Mouse (Mus musculus): ENCODE measurements at regions not wholly inside any gene's neighbourhood (a gene's known extent, or its start where the extent isn't known, plus 50 kb on each side); places are given as distances from the start of the nearest gene placed in this dataset.
A peak's percentile ranks its signal among the peaks of the same experiment; 100 is the strongest.

DNA sequence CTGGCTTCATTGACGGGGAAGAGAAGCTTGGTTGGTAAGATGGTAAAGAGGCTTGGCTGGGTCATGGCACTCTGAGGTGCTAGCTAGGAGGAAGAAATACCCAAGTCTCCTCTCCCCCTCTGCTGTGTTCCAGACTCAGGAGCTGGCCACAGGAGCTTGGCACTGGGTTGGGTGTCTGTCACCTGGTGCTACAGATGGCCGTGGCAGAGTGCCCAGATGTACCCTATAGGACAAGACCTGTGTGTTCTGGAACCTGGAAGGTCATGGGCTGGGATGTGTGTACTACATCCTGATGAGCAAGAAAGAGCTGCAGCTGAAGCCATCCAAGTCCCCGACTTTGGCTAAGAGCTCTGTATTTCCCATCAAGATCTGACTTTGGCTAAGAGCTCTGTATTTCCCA, 72.4 kb downstream of the Nupl2 start:
- intact Hi-C loops (cut with DNase I): no loop called here
- DNase-seq: peak; percentile 29

DNA sequence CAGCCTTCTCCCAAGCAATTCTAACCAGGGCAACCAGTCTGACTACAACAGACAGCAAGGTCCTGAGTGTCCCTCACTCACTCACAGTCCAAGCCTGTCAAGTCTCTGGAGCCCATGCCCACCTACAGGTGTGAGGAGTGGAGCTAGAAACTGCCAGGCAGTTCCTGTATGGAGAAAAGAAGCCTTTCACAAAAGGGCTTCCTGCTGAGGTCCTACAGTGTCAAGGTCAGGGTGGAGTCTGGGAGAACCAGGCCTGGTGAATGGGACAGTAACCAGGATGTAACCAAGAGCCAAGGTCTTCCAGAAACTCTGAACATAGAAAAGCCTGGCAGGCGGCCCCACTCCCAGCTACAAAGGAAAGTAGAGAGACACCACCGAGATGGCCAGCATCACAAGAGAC, 74.2 kb downstream of the Nupl2 start:
- intact Hi-C loops (cut with DNase I): no loop called here
- DNase-seq: no peak

DNA sequence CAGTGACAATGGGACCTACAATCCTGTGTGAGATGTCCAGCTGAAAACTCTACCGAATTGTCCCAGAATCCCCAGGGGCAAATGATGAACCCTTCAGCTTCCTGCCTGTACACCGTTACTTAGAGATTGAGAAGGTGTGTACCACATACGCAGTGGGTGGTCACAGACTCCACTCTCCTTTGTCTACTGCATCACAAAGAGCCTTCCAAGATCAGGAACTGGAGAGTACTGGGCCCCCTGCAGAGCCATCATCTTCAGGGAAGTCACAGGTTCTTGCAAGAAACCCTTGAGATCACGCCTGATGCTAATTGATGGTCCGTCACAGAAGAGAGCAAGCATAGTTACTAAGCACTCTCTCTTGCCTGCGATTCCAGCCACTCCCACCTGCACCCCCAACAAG, 79.4 kb downstream of the Nupl2 start:
- intact Hi-C loops (cut with DNase I): no loop called here
- DNase-seq: no peak

DNA sequence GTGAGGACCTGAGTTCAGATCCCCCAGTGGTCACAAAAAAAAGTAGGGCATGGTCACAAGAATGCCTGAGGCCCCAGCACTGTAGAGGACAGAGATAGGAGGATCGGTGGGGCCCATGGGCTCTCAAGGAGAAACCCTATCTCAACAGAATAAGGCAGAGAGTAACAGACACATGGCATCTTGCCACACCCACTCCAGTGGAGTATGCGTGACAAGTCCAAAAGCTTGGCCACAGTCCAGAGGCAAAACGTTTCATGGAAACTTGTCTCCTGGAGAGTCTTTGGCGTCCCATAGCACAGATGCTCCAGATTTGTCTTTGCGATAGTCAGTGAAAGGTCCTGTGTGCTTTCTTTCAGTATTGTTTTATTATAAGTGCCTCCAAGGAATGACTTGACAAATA, 90.7 kb downstream of the Nupl2 start:
- intact Hi-C loops (cut with DNase I): no loop called here
- peak; percentile 25 for DNase-seq

DNA sequence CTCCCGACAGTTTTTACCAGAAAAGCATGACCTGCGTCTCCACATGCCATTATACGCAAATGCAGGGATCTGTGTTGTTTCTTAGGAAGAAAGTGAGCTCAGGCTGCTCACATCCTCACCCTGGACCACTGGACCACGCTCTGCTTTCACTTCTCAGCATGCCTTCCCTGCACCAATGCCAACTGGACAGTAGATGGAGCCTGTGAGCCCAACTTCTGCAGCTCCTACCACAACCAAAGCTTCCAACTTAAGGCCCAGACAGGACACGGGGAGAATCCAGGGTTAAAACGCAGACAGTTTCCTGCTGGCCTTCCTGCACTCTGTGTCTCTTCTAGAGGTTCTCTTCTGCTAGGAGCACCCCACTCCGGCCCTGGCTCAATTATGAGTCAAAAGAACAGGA, 90.3 kb downstream of the Kcnh2 start:
- peak; percentile 72 for DNase-seq
- intact Hi-C loops (cut with DNase I): no loop called here

DNA sequence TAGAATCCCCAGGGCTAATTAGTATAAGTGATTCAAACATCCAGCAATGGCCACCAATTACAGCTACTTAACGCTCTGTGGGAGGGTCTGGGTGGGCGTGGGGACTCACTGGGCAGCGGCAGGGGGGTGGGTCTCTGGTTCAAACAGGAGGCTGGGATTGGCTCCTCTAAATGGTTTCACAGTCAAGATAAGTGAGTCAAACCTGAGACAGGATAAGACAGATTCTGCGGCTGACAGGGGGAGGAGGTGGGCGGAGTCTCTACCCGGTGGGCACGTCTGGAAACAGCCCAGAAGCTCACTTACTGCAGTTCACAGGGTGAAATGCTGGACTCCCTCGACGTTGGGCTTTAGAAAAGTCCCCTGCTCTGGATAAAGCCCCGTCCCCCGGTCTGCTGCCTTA, 89.3 kb downstream of the Kcnh2 start:
- no peak for DNase-seq
- intact Hi-C loops (cut with DNase I): no loop called here

DNA sequence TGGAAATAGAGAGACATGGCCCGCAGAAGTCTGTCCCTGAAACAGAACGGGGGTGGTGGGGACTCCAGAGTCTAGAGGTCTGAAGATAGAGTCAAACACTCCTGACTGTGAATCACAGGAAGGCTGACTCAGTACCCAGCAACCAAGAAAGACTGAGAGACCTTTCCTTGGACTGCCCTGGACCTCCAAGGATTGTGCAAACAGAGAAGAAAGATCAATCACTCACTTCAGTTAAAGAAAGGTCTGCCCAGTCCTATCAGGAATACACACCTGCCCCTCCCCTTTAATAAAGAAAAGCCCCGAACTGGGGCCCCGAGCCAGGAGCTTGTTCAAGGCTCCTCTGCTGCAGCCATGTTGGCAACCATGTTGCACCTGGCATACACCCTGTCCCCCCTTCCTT, 87.3 kb downstream of the Kcnh2 start:
- no peak for DNase-seq
- intact Hi-C loops (cut with DNase I): no loop called here

DNA sequence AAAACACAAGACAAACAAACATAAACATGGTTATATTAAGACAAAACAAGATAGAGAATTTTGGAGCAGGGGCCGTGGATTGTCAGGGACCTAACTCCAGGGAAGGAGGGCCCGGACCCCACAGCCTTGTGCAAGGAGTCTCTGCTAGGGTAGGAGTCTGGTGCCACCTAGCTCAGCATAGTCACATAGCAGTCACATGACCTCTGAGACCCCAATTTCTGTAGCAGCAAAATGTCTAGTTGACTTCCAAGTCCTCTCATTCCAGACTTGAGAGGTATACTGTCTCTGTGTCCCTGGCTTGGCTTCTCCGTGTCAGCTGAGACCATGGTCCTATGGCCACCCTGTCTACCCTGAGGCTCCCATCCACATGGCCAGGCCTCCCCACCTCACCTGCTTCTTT, 86.0 kb downstream of the Kcnh2 start:
- intact Hi-C loops (cut with DNase I): loop anchor here (5.0 kb wide), 1 partner anchor 92 kb away; no protein-coding TSS in a partner anchor
- no peak for DNase-seq

DNA sequence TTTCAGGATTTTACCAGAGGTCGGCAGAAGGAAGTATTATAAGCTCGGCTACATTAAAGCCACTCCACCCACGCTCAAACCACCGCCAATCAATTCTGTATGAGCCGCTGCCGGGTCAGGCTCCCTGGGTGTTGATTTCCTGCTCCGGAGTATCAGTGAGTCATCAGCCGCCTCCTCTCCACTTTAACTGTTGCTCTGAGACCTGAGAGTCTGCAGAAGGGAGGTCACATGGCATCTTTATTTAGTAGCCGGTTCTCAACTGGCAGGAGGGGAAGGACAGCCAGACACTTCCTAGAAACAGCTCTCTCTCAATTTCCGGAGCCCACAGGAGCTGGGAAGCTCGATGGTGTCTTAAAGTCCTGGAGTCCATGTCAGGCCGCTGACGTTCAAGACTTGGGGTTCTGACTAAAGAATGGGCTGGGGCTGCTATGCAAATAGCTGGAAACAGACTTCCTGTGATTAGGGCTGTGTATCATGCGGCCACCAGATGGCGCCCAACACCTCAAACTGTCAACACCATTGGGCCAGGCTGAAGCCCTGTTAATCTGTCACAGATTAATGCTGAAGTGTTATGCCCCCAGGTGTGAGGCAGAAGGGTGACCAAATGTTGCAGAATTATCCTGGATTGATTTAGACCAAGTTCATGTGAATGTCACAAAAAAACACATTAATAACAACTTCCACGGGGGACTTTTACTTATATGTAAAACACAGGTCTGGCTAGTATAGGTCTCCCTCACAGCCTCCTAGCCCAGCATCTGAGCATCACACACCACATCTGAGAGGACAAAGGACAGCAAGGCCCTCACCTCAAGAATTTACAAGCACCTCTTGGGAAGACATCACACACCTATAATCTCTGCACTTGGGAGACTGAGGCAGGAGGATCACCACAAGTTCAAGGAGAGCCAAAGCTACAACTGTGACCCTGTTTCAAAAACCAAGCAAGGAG, 84.8 kb downstream of the Kcnh2 start:
- intact Hi-C loops (cut with DNase I): loop anchor here (5.0 kb wide), 1 partner anchor 91 kb away; no protein-coding TSS in a partner anchor
- DNase-seq: peak; percentile 87

Data from left cerebral cortex, postnatal 4 days (tissue).